Mouse (Mus musculus): ENCODE data around the gene Sorbs1.

Sorbs1 gene

GRCm38 (mm10) chr19:40376566-40377281 is 136.9 kb downstream of the Sorbs1 start:
- DNase-seq (ENCODE audit: low read depth, low spot score) = no peak

- DNase-seq (ENCODE audit: low read depth, low spot score) = no peak
Observed at GRCm38 (mm10) chr19:40374720-40375119, 138.9 kb downstream of the Sorbs1 start.

DNA sequence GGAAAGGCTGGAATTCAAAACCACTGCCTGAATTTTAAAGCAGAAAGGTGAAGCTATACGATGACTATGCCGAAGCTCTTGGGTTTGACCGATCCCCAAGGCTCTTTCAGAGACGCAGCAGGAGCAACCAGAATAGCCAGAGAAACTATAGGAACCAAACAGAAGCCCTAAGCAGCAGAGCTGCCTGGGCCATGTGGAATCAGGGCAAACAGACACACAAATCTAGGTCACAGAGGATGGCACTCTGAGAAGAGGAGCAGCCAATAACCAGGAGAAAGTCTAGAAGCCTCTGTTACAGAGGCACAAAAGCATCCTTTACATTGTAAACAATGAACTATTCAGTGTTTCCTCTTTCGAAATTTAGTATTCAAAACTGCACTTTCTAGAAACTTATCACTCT is 140.9 kb downstream of the Sorbs1 start:
- DNase-seq (ENCODE audit: low read depth, low spot score) = no peak

DNA sequence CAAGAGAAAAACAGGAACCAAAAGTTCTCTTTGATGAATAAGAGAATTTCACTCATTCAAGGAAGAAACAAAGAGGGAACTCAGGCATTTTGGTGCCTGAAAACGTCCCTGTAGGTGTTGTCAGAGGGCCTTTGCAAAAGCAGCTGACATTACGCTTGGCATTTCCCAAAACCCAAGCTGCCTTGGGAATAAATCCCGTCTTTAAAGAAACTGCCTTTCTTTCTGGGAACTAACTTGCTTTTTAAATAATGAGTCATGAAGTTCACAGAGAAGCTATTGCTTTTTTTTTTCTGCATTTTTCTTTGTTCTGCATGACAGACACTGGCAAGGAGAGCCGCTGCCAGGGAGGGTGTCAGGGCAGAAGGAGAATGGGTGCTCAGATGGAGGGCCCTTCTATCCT is 141.7 kb downstream of the Sorbs1 start:
- no peak for DNase-seq (ENCODE audit: low read depth, low spot score)

DNA sequence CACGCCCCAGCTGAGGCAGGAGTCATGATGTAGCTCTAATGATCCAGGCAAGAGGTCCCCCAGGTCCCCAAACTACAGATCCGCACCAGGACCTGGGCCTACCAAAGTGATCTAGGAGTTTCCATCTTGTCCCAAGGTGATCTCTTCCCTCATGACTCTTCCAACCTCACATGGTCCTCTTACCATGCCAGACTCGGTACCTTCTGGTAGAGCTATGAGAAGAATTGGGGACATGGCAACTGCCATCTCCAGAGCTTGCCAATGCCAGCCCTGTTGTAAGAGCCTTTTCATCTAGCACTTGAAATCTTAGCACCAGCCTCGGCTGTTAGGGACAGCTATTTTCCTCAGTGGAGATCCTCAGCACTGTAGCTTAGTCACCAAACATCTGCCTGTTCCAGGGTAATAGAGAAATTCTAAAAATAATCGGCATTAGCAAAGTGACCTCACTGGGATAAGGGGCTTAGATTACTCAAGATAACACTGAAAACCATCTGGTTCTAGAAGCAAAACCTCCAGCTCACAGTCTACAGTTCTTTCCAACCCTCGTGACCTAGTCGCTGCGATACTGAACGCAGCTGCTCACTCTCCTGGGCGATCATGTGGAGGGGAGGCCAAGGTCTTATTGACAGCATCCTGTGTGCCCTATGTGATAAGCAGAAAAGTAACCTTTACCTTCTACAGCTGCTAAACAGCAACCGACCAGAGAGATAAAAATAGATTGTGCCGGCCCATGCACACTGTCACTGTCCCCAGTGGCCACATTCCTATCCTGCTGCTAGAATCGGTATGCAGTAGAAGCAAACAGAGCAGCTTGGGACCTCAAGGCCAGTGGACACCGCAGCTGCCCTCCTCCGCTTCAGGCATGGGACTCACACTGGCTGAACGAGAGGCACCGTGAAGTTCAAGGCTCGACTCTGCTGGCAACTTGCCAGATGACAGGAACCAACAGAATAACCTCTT is 143.4 kb downstream of the Sorbs1 start:
- no peak for DNase-seq (ENCODE audit: low read depth, low spot score)

- no peak for DNase-seq (ENCODE audit: low read depth, low spot score)
Observed at GRCm38 (mm10) chr19:40368517-40368916, 145.1 kb downstream of the Sorbs1 start.

- DNase-seq (ENCODE audit: low read depth, low spot score) = peak; percentile 60
Observed at GRCm38 (mm10) chr19:40366163-40366941, 147.2 kb downstream of the Sorbs1 start.

DNA sequence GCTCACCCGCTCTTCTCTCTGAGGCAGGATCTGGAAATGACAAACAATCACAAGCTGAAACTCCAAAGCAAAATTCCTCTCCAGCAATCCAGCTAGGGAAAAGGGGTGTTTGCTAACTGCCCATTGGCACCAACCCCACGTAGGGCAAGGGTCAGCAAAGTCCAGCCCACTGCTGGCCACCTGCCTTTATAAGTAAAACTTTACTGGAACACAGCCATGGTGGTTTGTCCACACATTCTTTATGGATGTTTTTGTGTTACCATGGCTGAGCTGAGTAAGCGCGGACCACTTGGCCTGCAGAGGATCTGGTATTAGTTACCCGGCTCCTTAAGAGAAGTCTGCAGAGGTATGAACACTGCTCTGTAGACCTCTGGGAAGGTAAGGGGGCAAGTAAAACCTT is 148.4 kb downstream of the Sorbs1 start:
- no peak for DNase-seq (ENCODE audit: low read depth, low spot score)

GRCm38 (mm10) chr19:40363447-40363846 is 150.1 kb downstream of the Sorbs1 start:
- DNase-seq (ENCODE audit: low read depth, low spot score) = no peak

GRCm38 (mm10) chr19:40362203-40362865 is 151.2 kb downstream of the Sorbs1 start:
- no peak for DNase-seq (ENCODE audit: low read depth, low spot score)

GRCm38 (mm10) chr19:40359712-40360394 is 153.7 kb downstream of the Sorbs1 start:
- no peak for DNase-seq (ENCODE audit: low read depth, low spot score)

DNA sequence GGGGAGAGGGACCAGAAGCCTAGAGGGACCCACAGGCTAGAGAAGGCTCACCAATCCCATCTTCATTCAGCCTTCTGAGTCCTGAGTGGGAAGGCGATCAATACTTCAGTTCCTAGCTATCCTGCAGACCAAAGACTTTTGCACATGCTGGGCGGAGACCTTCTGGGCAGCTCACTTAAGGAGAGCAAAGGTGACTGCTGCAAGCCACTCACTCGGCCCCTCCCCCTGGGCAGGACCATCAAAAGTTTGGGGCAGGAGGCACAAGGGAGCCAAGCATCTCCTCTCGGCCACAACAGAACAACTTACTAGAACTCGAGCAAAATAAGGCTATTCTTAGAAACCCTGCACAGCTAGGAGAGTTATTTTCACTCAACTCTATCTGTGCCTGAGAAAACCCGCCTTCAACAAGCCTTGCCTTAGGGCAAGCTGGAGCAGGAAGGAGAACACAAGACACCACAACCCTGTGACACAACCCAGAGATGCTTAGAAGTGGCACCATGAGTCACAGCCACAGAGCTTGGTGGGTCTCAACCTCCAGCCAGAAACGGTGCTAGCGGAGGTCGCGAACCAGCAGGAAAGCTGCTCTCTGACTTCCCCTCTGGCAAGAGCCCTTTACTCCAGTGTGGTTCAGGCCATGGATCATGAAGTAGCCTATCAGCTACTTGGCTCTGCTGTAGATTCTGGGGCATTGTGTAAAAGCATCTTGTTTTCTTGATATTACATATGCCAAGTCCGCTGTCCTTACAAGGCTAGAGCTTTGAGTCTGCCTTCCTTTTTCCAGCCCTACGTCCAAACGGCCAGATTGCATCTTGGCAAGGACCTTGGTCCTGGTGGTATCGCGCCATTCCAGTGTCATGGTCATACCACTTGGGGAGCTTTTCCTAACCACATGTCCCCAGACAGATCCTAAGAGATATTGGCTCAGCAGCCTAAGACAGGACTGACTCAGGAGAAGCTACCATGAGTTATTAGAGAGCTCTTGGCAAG is 156.8 kb downstream of the Sorbs1 start:
- DNase-seq (ENCODE audit: low read depth, low spot score) = no peak

GRCm38 (mm10) chr19:40355075-40355474 is 158.5 kb downstream of the Sorbs1 start:
- no peak for DNase-seq (ENCODE audit: low read depth, low spot score)

- no peak for DNase-seq (ENCODE audit: low read depth, low spot score)
Observed at GRCm38 (mm10) chr19:40352006-40352405, 161.6 kb downstream of the Sorbs1 start.

DNA sequence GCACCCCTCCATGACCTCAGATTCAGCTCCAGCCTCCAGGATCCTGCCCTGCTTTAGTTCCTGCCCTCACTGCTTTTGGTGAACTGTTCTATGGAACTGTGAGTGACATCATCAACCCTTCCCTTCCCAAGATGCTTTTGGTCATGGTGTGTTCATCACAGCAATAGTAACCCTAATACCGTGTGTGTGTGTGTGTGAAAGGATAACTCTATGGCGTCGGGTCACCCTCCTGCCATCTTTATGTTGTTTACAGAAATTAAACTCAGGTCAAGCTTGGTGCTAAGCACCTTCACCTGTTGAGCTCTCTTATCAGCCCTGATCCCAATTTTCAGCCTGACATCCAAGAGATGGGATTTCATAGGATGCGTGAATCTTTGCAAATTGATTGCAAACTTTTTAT is 162.7 kb downstream of the Sorbs1 start:
- DNase-seq (ENCODE audit: low read depth, low spot score) = no peak

DNA sequence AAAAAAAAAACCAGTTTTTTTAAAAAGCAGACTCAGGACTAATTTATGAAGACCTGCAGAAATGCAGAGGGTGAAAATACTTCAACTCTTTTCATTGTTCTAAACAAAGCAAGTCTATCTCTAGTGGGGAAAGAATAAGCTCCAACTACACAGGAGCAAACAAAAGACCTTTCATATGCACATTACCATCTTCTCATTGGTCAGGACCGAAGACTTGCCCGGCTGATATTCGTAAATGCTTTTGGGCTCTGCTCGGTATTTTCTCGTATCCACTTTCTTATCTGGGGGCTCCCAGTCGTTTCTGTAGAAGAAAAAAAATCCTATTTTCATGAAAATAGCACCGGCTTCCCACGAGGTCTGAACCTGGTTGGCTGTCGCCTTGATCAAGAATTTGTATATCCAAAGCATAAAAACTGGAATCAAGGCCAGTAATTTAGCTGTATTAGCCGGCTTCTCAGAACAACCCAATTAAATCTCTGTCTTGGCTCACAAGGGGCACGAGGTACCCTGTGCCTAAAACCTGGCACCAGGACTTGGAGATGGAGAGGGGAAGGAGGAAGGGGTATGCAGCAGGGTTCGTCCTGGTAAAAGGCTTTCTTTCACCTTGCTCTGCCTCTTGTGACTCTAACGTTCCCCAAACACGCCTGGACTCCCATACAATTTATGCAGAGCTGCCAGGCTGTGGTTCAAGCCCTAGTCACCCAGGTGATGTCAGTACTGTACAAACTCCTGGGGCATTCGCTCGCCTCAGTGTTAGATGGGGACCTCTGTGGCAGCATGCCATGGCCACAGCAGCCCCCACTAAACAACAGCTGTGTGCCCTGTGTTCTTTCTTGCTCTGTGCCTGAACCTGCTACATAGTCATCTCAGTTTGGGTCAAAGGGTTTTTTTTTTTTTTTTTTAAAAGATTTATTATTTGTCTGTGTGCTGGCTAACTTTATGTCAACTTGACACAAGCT is 163.6 kb downstream of the Sorbs1 start:
- DNase-seq (ENCODE audit: low read depth, low spot score) = no peak

DNA sequence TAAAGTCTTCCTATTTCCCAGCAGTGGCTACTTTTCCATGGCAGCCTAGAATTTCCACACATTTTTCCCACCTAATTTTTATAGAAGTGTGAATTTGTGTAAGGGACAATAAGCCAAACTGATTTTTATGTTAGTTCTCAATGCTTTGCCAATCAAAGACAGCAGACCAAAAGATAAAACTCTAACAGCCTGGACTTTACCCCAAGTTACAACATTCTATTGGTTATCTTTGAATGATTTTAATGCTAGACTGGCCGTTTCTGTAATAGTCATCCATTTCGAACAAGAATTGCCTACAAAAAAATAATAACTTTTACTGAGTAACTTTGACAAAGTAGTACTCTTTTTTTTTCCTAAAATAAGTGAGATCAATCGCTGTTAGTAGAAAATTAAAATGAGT is 164.3 kb downstream of the Sorbs1 start:
- DNase-seq (ENCODE audit: low read depth, low spot score) = no peak

GRCm38 (mm10) chr19:40348652-40349051 is 164.9 kb downstream of the Sorbs1 start:
- DNase-seq (ENCODE audit: low read depth, low spot score) = no peak
